Mouse (Mus musculus) layer of hippocampus, adult 9-10 months (tissue): ENCODE results near the gene Ankrd54.
A peak's percentile ranks its signal among the peaks of the same experiment; 100 is the strongest.

ENCODE experiments used
- DNase-seq: peaks from one replicate; pipeline ENCODE4 v3.0.0; 2022; ENCODE audit warnings: low spot score

The Ankrd54 gene

DNA sequence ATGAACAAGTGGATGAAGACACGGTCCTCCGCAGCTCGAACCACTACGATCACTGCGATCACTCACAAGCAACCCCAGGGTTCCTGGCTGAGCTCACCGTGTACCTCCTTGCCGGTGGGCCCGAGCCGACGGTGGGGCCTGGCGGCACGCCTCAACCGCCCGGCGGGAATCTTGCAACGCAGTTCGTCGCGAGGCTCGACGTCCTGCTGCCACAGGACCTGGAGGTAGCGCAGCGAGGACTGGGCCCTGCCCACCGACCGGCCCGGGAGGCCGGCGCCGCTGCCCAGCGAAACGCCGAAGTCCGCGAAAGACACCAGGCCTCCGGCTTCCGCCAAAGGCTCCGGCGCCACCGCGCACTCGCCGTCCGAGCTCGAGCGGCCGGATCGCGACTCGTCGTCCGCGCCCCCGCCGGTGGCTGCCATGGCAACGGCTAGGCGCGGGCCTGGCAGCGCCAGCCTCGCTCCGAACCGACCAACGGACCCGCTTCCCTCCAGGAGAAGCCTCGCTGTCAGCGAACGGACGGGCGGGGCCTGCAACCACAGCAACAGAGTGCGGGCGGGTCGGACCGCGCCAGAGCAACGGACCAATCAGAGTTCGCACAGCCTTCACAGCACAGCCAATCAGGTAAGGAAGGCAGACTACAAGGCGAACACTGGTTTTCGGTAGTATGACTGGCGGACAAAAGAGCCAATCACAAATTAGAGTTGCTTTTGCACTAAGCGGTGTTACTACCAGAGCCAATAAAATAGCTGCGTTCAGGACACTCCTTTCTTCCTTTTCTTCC lies at the start of gene Ankrd54:
Gene Ankrd54 (minus strand): TSS at position 518 of the 784 bp plus-strand sequence.
- DNase-seq = peak; percentile 98

DNA sequence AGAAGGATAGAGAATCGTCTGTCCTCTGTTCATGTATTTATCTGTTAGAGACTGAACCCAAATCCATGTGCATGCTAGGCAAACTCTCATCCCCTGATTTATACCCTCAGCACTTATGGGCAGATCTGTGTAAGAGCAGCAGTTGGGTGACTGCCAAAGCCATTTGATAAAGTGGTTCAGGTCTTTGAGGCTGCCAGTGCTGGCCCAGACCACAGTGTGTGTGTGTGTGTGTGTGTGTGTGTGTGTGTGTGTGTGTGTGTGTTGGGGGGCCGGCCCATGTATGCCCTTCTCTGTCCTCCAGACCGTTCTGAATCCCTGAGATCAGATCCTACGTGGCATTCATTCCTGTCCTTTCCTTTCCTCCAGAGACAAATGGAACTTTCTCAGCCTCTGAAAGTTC lies 49.1 kb upstream of the Ankrd54 start:
- DNase-seq = no peak

DNA sequence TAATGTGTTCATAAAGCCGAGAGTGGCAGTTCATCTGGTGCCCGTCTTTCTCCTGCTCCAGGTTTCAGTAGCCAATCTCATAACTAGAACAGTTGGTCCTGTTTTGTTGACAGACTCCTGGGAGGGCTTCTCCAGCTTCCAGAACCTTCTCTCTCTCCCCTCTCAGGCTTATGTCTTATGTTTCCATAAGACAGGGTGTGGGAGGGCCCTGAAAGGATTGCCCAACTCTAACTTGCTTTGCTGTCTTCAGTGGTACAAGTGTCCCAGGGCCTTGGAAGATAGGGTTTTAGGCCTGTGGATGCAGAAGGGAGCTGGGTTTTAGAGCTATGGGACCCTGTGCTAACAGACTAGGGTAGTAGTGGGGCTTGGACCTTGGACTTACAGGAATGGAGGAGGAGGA lies 47.8 kb upstream of the Ankrd54 start:
- DNase-seq = no peak

DNA sequence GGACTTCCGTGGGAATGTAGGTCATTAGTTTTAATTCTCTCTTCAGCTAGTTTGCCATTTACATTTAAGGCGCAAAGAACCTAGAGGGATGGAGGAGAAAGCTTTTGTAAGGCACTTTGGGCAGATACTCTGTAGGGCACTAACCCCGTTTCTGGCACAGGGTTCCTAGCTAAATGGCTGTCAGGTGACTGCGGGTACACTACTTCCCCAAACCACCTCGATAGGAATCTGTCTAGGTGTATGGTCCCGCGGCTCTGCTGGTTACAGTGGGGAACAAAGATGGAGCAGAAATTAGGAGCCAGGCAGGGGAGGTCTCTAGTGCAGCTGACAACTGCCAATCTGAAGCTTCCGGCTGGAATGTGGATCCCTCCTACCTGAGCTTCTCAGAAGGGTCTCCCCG lies 47.3 kb upstream of the Ankrd54 start:
- DNase-seq = no peak

DNA sequence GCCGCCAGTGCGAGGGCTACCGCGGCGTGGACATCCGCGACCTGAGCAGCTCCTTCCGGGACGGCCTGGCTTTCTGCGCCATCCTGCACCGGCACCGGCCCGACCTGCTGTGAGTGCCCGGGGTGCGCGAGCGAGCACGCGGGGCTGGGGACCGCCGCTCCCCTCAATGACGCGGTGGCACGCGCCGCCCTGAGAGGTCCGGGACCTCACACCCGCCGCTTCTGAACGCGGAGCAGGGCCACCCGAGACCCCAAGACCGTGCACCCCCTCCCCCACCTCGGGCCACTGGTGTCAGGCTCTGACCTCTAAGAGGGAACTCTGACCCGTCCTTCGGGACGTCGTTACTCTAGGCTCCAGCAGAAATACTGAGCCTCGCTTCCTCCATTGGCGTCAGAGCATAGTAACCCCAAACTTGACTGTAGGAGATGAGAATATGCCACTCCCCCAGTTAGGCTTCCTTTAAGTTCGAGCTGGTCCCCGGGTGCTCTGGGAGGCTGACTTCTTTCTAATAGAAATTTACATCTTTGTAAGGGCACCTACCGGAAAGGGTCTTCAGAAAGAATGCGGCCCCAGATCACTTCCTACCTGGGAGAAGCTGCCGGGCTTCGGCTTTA lies 46.7 kb upstream of the Ankrd54 start:
- DNase-seq = no peak

DNA sequence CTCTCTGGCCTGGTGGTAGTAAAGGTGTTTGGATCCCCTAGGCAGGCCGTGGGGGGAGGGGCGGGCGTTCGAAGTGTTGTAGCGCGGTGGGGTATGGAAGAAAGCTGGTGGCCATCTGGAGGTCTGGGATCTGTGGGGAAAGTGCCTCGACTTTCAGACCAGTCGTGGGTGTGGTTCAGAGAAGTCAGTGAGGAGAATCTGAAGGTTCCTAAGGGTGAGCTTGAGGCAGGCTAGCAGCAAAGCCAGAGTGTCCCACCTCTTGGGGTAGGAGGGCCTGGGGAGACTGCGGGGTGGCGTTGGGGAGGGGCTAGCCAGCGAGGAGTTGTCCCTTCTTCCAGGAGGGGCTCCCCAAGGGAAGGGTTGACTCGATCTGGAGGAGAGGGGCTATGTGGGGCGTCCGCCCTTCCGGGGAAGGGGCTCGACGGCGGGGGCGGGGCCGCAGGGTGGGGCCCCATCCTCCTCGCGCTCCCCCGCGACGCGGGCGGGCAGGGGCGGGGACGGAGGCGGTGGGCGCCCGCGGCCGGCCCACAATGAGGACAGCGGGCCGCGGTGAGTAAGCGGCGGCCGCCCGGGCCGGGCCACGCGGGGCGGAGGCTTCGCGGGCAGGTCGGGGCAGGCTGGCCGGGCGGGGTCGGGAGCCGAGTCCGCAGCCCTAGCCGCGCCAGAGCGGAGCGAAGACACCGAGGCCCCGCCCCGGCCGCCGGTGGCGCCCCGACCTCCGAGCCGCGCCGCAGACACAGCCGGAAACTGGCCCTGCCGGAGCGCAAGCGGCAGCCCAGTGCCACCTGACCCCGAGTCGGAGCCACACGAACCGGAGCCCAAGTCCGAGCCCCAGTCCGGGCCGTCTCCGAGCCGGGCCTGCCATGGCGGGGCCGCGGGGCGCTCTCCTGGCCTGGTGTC lies 46.0 kb upstream of the Ankrd54 start, which contains the start of gene Micall1:
Gene Micall1 (plus strand): TSS at position 478 of the 900 bp plus-strand sequence.
- DNase-seq = no peak

DNA sequence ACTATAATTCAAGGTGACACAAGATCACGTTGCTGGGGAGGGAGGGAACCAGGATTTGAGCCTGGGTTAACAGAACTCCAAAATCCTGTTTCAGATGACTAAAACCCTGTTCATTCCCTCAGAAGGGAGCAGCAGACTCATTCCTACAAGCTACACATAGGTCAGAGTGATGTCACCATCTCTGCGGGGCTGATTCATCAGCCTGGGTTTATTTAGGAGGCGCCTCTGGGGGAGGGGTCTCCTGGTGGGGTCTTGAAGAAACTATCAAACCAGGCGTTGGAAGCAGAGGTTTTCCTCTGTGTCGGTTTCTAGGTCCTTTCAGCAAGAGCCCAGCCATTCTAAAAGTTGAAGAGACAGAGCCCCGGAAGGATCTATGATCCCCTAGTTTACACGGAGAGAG lies 45.3 kb upstream of the Ankrd54 start:
- no peak for DNase-seq

DNA sequence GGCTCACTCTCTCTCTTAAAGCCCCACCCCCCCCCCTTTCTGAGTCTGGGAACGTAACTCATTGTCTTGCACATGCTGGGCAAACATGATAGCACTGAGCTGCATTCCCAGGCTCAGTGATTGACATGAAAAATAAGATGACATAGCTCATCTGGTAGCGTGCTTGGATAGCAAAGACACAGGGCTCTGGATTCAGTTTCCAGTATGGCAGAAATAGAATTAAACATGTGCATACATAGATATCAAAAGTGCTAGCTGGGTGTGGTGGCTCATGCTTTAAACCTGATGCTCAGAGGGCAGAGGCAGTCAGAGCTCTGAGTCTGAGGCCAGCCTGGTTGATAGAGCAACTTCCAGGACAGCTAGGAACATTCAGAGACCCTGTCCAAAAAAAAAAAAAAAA lies 43.1 kb upstream of the Ankrd54 start:
- DNase-seq = no peak

DNA sequence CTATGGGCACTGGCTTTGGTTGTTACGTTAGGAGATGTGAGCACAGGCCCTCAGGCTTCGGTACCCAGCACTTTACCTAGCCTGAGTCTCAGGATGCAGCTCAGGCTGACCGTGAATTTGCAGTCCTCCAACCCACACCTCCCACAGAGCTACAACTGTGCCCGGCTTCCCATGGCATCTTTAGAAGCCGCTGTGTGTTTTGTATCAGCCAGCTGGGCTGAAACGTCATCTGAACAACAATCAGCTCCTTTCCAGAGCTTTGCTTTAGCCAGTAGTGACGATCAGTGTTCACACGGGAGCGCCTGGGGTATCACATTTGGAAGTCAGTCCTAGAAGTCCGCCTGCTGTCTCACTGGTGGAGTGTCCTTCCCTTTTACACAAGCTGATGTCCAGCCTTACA lies 40.6 kb upstream of the Ankrd54 start:
- no peak for DNase-seq

DNA sequence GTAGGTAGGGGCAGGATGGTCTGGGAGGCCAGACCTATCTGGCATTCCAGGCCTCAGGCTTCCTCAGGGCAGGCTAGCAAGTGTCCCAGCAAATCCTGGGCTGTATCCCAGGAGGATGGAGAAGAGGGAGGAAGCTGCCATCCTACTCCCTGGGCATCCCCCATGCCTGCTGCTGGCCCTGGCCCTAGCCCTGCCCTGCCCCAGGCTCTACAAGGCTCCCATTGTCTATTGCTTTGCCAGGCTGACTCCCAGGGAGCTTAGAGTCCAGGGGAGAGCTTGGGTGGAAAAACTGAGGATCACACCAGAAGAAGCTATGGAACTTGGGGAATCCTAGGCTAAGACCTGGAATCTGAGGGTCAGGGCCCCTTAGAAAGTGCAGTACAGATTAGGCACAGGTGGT lies 38.8 kb upstream of the Ankrd54 start:
- DNase-seq = no peak

DNA sequence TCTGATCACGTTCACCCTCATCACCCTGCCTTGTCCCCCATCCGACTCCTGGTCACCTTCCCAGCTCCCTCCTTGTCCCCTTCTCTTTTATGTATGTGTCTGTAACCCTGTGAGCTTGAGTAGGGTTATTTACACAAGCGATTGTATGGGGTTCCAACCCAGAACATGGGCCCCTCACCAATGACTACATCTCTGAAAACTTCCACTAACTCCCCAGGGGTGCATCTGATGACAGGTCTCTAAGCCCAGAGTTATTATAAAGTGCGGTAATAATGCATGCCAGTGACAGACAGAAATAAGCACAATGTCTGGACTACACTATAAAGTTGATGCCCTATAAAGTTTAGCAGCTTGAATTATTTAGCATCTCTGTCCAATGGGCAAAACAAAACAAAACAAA lies 37.7 kb upstream of the Ankrd54 start:
- no peak for DNase-seq

DNA sequence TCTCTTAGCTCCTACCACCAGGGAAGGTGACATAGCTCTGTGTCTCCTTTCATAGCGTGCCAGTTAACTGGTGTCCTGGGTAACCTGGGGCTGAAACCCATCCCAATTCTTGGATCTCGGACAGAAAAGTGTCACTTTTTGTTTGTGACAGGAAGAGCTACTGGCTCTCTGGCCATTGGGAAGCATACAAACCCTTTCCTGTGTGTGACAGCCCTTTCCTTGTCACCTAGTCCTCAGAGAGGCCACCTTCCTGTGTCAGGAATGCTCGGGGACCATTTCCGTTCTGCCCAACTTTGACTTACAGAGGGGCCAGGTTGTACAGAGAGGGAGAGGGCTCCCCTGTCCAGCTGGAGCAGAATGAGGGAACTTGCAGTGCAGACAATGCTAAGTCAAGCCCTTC lies 36.8 kb upstream of the Ankrd54 start:
- DNase-seq = no peak

DNA sequence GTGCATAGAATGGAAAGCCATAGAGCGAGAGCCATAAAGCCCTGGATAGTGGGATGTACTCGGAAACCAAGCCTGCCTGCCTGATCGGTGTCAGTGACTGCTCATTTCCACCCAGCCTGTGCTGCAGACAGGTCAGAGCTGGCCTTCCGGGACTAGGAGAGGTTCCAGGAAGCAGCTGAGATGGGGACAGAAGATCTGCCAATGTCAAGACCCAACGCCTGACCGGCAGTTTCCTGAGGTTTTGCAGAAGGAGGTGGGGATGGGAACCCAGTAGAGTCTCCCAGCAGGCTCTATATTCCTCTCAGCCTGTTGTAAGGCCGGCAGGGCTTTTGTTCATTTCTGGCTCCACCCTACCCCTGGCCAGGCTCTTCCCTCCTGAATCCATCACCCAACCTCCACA lies 36.2 kb upstream of the Ankrd54 start:
- no peak for DNase-seq

DNA sequence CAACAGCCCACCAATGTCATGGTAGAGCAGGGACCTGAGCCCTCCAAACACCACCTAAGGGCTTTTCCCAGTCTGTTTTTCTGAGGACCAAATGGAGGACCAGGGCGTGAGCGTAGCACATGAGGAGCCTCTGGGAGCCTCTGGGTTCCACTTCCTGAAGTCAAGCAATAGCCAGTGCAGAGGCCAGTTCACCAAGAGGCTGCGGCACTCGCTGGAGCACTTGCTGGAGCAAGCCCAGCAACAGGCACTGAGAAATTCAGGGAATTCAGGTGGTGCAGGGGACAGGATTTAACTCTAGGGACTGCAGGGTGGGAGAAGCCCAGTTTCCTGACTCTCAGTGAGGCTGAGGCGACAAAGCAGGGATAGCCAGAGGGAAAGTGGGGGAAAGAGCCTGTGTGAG lies 35.5 kb upstream of the Ankrd54 start:
- no peak for DNase-seq

DNA sequence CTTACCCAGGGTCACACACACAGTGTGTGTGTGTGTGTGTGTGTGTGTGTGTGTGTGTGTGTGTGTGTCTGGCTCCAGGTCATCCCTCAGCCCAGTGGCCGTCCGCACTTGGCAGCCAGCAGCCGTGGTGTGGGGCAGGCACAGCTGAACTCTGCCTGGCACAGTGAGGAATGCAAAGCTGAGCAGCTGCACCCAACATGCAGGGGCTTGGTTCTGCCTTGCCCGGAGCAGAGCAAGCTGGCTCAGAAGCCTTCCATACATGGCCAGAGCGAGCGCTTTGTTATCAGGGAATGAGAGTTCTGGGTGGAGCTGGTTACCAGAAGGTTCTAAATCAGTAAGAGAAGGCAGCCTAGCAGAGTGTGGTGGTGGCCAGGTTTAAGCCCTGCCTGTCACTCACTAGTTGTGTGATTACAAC lies 34.9 kb upstream of the Ankrd54 start:
- DNase-seq = no peak

DNA sequence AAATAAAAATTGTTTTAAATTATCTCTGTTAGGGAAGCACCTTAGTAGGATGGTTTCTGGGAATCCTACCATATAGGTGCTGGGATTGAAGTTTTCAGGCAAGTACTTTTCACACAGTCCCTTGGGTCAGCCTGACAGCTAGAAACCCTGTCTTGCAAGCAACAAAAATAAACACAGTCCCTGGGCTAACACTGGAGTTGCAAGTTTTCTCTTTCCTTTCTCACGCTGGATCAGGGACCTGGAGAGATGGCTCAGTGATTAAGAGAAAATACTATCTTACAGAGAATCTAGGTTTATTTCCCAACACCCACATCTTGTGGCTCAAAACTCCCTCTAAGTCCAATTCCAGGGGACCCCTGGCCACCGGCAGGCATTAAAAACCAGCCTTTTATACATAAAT lies 34.4 kb upstream of the Ankrd54 start:
- no peak for DNase-seq

DNA sequence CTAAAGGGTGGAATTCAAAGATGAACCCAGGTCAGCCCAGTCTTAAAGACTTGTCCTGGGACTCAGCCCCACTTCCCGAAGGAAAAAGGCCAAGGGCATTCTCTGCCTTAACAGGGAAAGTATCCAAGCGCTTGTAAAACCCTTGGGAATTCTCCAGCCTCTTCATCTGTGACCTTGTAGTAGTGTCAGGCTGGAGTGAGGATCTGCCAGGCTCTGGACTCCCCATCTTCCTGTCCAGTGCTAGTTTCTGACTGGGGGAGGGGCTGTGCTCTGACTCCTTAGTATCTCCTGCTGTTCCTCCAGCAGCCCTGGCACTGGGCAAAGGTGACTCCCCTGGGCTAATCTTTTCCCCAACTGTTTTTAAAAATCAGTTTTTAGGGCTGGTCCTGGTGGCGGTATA lies 33.9 kb upstream of the Ankrd54 start:
- no peak for DNase-seq

DNA sequence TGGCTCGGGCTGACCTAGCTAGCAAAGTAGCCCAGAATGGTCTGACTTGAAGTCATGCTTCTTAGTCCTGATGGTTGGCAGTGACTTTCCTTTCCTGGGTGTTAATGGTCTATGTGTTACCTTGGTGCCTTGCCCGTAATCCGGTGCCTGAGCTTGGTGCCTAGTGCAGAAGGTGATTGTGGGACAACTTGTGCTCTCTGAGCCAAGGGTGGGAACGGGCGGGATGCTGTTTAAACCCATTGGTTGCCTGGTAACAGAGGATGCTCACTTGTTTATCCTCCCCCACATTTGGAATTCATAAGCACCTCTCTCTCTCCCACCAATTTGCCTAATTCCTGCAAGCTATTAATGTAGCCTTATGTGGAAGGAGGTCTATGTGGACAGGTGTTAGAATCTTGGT lies 32.8 kb upstream of the Ankrd54 start:
- DNase-seq = no peak

DNA sequence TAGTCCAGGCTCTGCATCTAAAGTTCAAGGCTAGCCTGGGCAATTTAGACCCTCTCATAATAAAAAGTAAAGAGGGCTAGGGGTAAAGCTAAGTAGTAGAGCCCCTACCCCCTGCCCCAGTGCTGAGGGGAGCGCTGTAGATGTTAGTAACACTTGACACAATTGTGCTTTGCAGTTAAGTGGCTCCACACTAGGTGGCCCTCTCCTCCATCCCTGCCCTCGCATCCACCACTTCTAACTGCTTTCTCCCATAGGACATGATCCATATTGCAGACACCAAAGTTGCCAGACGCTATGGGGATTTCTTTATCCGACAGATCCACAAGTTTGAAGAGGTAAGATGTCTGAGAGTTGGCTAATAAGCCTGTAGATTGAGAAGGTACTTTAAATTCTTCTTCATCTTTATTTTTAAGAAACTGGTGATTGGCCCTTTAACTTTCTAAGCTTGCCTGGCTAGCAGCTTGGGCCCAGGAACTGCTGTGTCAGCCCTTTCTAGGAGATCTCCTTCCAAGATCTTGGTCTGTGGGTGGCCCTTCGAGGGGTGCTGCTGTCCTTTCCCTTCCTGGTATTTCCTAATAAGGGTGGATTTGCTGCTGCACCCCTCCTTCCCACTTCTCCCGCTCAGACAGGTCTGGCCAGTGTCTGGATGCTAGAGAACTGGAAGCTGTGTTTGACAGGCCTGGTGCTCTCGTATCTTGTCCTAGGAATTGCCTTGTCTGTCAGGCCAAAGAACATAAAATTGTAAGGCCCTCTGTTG lies 30.6 kb upstream of the Ankrd54 start:
- no peak for DNase-seq

DNA sequence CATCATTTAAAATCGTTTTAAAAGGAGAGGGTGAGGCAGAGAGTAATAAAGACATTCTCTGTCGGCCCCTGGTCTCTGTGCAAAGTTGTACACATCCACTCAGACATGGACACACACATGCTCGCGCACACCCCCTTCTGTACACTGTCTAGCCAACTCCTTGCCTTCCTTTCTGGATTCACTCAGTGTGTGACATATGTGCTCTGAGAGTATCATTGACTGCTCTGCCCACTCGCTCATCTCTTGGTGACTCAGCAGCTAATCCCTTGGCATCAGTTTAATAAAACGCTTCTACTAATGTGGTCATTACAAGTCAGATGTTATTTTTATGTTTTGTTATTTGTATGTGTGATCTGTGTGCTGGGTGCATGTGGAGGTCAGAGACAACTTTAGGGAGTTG lies 29.6 kb upstream of the Ankrd54 start:
- DNase-seq = no peak

DNA sequence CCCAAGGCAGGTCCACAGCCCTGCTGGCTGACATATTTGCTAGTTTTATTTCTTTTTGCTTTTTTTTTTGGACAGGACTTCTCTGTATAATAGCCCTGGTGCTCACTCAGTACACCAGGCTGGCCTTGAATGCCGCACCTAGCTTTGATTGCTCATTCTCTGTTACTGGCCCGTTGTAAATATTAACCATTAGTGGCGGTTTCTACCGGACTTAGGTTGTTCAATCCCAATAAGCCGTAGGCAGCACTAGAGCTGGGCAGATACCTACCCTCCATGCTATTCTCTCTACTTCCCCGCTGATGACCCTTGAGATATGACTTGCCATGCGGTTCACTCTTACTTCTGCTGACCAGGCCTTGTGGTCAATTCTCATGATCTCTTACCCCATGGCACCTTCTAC lies 16.9 kb upstream of the Ankrd54 start:
- DNase-seq = no peak
